Mouse (Mus musculus): ENCODE measurements around the gene Tmem132c.

DNA sequence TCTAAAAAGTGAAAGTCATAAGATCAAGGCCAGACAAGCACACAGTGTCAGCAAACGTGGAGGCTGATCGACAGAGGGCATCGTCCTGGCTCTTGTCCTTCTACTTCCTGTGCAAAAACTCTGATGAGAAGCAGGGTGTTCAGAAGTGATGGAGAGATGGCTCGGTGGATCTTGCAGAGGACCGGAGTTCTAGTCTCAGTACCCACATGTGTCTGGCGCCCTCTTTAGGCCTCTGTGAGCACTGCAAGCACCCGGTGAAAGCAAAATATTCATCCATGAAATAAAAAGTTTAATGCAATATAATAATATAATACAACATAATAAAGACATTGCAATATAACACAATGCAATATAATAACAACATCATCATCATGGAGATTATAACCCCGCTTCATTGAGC is 335.8 kb downstream of the Tmem132c start:
- TF ChIP-seq CTCF (IDR thresholded peaks at IDR 0.05; ENCODE audit: insufficient read depth, low read length) (peak; percentile 43; the same call in 1 of the 2 replicates), POLR2A (IDR thresholded peaks at IDR 0.05; ENCODE audit: borderline replicate concordance, extremely low read depth, low read depth, low read length) (no peak)
